8 mouse cellular contexts compared by ENCODE assay signal in the genomic region with DNA sequence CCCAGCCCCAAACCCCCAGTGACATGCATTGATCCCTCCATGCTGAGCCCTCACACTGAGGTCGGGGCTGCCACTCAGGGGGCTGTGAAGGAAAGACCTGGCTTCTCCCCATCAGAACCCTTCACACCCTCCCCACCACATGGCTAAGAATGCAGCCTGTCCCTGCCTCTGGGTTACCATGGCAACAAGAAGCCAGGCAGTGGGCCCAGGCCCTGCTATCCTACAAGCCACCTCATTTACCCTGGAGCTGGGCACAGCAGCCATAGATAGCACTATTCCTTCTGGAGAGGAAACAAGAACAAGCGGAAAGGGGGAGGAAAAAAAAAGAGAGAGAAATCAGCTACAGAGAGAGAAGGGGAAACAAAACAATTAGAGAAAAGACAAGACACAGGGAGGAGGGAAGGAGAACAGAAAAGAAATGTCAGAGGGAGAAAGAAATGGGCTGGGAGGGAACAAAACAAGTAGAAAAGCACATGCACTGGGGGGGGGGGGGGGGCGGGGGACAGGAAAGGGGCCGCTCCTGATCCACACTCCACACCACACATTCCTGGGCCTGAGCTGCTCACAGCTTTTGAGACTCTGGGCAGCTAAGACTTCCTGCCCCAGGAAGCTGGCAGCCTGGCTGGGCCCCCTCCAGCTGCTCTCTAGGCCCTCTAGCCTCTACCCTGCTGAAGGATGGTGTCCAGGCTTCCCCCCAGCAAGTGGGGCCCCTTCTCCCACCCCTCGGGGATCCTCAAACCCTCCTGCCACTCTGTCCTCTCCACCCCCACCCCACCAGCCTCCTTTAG. TPM values are rescaled to one million over a fixed set of nuclear protein-coding genes. Genes with fewer than 3 reads are reported as not detected.
DNase-seq lines count a peak whose midpoint lies in the region; ATAC-seq lines count a peak whose summit lies in the region.

No protein-coding gene starts in this region.

- WGBS in forebrain, embryonic 10.5 days: 9% methylated on average over 3 of the region's 5 CpGs
- 8% methylated on average over 5 of the region's 5 CpGs for WGBS in hindbrain, embryonic 10.5 days
- WGBS in midbrain, embryonic 12.5 days: 5% methylated on average over 3 of the region's 5 CpGs

- H3K27me3 ChIP-seq in forebrain, embryonic 10.5 days (ENCODE audit: poor library complexity, severe bottlenecking): peaks cover 5% of the 10 kb centered on the region; the same call in 1 of the 2 replicates
- H3K27me3 ChIP-seq in hindbrain, embryonic 10.5 days (ENCODE audit: insufficient read depth, poor library complexity, severe bottlenecking): peaks cover 18% of the 10 kb centered on the region; the same call in 1 of the 2 replicates
- peaks cover 7% of the 10 kb centered on the region; the same call in 1 of the 2 replicates for H3K27me3 ChIP-seq in midbrain, embryonic 12.5 days

- ATAC-seq in midbrain, embryonic 12.5 days (ENCODE audit: low FRiP score, low read depth): peak; percentile 90

- H3K4me3 ChIP-seq in forebrain, embryonic 10.5 days: peak overlapping the region; percentile 0; the same call in 1 of the 2 replicates
- H3K4me3 ChIP-seq in hindbrain, embryonic 10.5 days: no peak overlapping the region
- H3K4me3 ChIP-seq in midbrain, embryonic 12.5 days: no peak overlapping the region

- H3K4me1 ChIP-seq in forebrain, embryonic 10.5 days: peaks cover 82% of the 10 kb centered on the region
- H3K4me1 ChIP-seq in hindbrain, embryonic 10.5 days (replicated peaks): peaks cover 75% of the 10 kb centered on the region
- H3K4me1 ChIP-seq in midbrain, embryonic 12.5 days: peaks cover 35% of the 10 kb centered on the region

- DNase-seq in 3134 (ENCODE audit: extremely low read depth, insufficient read length, low spot score) (peak; percentile 51), 416B (ENCODE audit: low read depth) (peak; percentile 89)
- DNase-seq in forebrain, embryonic 10.5 days (ENCODE audit: extremely low spot score, low spot score): peak; percentile 78
- peak; percentile 81 for DNase-seq in hindbrain, embryonic 10.5 days (ENCODE audit: low spot score)
- DNase-seq in left cerebral cortex, adult 9 months (ENCODE audit: low spot score in 2 of 2): peak; percentile 65 to 82
- peak; percentile 43 for DNase-seq in yolk sac, embryonic 10.5 days (ENCODE audit: low spot score)
- DNase-seq in spleen, postnatal 4 days (ENCODE audit: low spot score in 2 of 2): no peak

- H3K36me3 ChIP-seq in forebrain, embryonic 10.5 days (replicated peaks): no peaks in the 10 kb centered on the region
- no peaks in the 10 kb centered on the region for H3K36me3 ChIP-seq in hindbrain, embryonic 10.5 days
- no peaks in the 10 kb centered on the region for H3K36me3 ChIP-seq in midbrain, embryonic 12.5 days

- no peaks in the 10 kb centered on the region for H3K9me3 ChIP-seq in forebrain, embryonic 10.5 days
- no peaks in the 10 kb centered on the region for H3K9me3 ChIP-seq in hindbrain, embryonic 10.5 days
- H3K9me3 ChIP-seq in midbrain, embryonic 12.5 days: no peaks in the 10 kb centered on the region

- peak overlapping the region; percentile 91 for H3K27ac ChIP-seq in forebrain, embryonic 10.5 days
- peak overlapping the region; percentile 89 for H3K27ac ChIP-seq in hindbrain, embryonic 10.5 days
- H3K27ac ChIP-seq in midbrain, embryonic 12.5 days (replicated peaks): peak overlapping the region; percentile 86

- peak overlapping the region; percentile 12; the same call in 1 of the 2 replicates for H3K4me2 ChIP-seq in midbrain, embryonic 12.5 days (replicated peaks)

- H3K9ac ChIP-seq in midbrain, embryonic 12.5 days (replicated peaks): peak overlapping the region; percentile 37; the same call in 1 of the 2 replicates

RNA-seq across cellular contexts. Expression of a gene that starts 18.9 kb away (rescaled TPM):
- polyA plus RNA-seq in forebrain, embryonic 10.5 days (2016; fragmentation: Nextera tagmentation; extraction: Ambion mirVana): 1.9 and 2.1 TPM in 2 replicates
- 1.8 and 2.2 TPM in 2 replicates for polyA plus RNA-seq in hindbrain, embryonic 10.5 days (2016; fragmentation: Nextera tagmentation; extraction: Ambion mirVana)
- polyA plus RNA-seq in midbrain, embryonic 12.5 days (2016; fragmentation: Nextera tagmentation; extraction: Ambion mirVana): 1.5 and 1.6 TPM in 2 replicates

RNA-seq across cellular contexts. Expression of a gene that starts 52.3 kb away (rescaled TPM):
- polyA plus RNA-seq in forebrain, embryonic 10.5 days (2016; fragmentation: Nextera tagmentation; extraction: Ambion mirVana): 0.09 TPM in 1 of 2 replicates, not detected in the other
- polyA plus RNA-seq in hindbrain, embryonic 10.5 days (2016; fragmentation: Nextera tagmentation; extraction: Ambion mirVana): not detected in 2 replicates
- polyA plus RNA-seq in midbrain, embryonic 12.5 days (2016; fragmentation: Nextera tagmentation; extraction: Ambion mirVana): not detected in 2 replicates

RNA-seq across cellular contexts. Expression of a gene that starts 55.2 kb away (rescaled TPM):
- 0.06 and 0.12 TPM in 2 replicates for polyA plus RNA-seq in forebrain, embryonic 10.5 days (2016; fragmentation: Nextera tagmentation; extraction: Ambion mirVana)
- not detected in 2 replicates for polyA plus RNA-seq in hindbrain, embryonic 10.5 days (2016; fragmentation: Nextera tagmentation; extraction: Ambion mirVana)
- 0.08 TPM in 1 of 2 replicates, not detected in the other for polyA plus RNA-seq in midbrain, embryonic 12.5 days (2016; fragmentation: Nextera tagmentation; extraction: Ambion mirVana)

Comparison
In these comparisons a context has a peak if more than half of its experiments do, and no peak if none do; other contexts are left out.
1. DNase-seq: peak in 3134 (single experiment), 416B (single experiment), forebrain, embryonic 10.5 days (single experiment), hindbrain, embryonic 10.5 days (single experiment), left cerebral cortex, adult 9 months (2 of 2) and yolk sac, embryonic 10.5 days (single experiment); none in spleen, postnatal 4 days (0 of 2).
2. Peak in every context shown above with its lines, with median percentiles within 50 percentile points of each other: H3K27ac ChIP-seq.